Mouse (Mus musculus): ENCODE measurements around the gene Ppp1r2. TPM values are rescaled to one million over a fixed set of nuclear protein-coding genes. Genes with fewer than 3 reads are reported as not detected.

Gene Ppp1r2
- total RNA-seq, 2 experiments from 2014 or later = 70.6 to 78.2 TPM

DNA sequence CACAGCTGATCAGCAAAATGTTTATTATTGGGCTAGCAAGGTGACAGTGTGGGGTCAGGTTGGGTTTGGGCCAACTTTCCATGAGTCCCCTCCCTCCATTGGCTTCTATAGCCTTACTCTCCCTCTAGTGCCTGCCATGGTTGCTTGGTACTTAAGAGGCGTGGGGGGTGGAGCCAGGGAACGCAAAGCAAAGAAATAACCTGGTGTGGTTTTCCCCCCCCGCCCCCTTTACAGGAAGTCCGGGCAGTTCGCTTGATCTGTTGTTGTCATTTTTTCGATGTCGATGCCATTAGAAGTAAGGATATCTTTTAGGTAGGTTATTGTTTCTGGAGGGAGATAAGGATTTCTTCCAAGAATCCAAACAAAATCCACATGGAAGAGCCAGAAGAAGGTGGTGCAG, 22.0 kb upstream of the Ppp1r2 start:
- DNase-seq (ENCODE audit: low spot score in 2 of 2) = no peak
- intact Hi-C loops (cut with DNase I) = no loop called here

DNA sequence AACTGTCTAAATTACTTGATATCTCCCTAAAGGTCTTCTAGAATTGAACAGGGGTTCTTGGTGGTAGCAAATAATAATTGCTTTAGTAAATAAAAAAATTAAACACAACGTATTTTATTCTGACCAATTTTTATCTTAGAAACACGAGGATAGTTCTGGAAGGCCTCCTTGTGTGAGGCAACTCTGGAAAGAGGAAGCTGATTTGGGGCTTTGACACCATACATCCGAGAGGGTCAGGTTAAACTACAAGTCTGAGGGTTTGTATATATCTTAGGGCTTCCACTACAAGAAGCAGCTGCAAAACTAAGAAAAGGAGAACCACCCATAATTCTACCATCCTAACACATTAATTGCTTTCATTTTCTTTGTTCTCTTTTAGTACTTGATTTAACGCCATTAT, 18.7 kb upstream of the Ppp1r2 start:
- intact Hi-C loops (cut with DNase I) = no loop called here
- DNase-seq (ENCODE audit: low spot score in 2 of 2) = no peak

DNA sequence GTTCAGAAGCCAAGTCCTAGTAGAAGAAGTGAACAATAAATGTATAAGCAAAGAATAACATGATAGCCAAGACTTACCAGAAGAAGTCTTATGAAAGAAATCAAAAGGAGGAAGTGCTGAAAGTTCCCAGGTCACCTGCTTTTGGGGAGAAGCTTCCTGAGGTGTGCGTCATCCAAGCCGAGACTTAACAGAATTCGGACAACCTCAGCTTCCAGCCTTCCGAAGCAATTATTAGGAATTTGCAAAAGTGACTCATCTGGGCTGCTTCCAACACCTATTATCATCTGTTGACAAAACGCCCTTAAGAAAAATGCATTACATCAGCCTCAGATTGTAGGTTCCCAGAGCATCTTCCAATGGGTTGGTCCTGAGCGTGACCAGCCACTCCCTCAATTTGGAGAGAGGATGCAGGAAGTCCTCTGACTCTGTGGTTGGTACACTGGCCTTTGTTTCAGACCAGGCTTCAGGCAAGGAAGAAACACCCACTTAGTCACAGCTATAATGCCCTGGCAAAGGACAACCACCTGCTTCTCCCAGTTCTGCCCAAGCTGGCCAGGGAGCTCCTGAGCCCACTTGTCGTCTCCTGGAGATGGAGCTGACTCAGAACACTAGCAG, 15.8 kb upstream of the Ppp1r2 start:
- DNase-seq (ENCODE audit: low spot score in 2 of 2) = no peak
- intact Hi-C loops (cut with DNase I) = no loop called here

- peak; percentile 88 to 94 for DNase-seq (ENCODE audit: low spot score in 2 of 2)
- intact Hi-C loops (cut with DNase I) = no loop called here
These were observed 15.2 kb upstream of the Ppp1r2 start for GRCm38 (mm10) chr16:31290281-31290680.

DNA sequence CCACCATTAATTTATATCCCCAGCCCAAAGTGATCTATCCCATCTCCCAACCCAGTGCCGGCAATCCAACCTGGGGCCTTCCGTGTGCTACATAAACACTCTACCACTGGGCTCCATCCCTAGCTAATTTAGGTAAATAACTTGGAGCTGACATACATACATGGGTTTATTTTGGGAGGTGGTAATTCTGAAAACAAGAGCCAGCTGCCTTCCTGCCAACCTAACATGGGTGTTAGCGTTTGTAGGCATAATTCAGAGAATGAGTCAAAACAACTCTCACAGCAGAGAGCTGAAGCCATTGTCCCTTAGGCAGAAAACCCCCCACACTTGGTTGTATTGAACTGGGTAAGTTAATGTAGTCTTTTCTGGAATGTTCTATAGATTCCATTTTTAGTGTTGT, 12.6 kb upstream of the Ppp1r2 start:
- peak; percentile 43 to 76 for DNase-seq (ENCODE audit: low spot score in 2 of 2)
- intact Hi-C loops (cut with DNase I) = no loop called here

DNA sequence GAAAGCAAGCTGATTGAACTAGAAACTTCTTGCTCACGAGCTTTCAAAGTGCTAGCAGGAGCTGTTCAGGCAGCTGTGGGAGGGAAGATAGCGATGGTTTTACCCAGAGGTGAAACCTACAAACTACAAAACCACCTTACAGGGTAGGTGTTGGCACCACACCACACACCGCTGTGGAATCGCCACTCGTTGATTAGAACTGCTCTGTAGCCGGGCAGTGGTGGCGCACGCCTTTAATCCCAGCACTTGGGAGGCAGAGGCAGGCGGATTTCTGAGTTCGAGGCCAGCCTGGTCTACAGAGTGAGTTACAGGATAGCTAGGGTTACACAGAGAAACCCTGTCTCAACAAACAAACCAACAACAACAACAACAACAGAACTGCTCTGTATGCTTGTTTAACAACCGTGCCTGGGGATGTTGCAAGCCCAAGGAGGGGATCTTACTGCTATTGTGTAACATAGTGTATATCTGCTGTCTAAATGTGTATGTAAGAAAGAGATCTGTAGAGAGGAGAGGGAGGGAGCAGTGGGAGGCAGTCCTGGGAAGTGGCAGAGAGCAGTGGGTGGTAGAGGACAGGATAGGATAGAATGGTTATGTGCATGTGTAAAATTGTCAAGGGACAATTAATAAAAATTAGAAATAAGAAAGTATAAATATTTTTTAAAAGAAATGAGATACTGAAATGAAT, 11.9 kb upstream of the Ppp1r2 start:
- no peak for DNase-seq (ENCODE audit: low spot score in 2 of 2)
- intact Hi-C loops (cut with DNase I) = no loop called here

- DNase-seq (ENCODE audit: low spot score in 2 of 2) = no peak
- intact Hi-C loops (cut with DNase I) = no loop called here
These were observed 6.9 kb upstream of the Ppp1r2 start for GRCm38 (mm10) chr16:31281981-31282380.

DNA sequence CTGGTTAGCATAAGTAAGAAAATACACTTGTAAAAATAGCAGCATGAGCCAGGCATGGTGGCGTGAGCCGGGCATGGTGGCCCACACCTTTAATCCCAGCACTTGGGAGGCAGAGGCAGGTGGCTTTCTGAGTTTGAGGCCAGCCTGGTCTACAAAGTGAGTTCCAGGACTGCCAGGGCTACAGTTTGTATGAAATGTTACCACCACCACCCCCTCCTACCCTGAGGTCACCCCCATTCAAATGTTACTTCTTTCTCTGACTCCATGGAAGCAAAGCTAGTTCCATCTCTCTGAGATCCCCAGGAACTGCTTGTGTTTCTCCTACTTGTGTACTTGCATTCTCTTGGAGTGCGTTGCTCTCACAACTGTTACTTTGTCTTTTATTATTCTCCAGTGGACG, 5.1 kb upstream of the Ppp1r2 start:
- intact Hi-C loops (cut with DNase I) = no loop called here
- no peak for DNase-seq (ENCODE audit: low spot score in 2 of 2)

DNA sequence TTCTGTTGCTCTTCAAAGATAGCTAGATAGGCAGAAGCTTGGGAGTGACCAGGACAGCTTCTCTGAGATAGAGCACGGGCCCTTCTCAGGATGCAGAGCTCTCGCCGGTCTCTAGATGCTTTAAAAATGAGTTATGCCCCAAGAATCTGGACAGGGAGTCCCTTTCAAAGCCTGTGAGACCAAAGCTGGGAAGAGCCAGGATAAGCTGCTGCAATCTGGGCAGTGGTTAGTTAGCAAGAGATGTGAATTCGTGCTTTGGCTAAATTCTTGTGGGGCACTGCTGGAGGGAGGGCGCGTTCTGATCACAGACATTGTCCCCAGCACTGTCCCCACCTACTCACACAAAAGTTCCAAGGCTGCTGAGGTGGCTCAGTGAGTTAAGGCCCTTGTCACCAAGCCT, 3.5 kb upstream of the Ppp1r2 start:
- DNase-seq (ENCODE audit: low spot score in 2 of 2) = no peak
- intact Hi-C loops (cut with DNase I) = no loop called here

- DNase-seq (ENCODE audit: low spot score in 2 of 2) = no peak
- intact Hi-C loops (cut with DNase I) = no loop called here
These were observed 3.0 kb upstream of the Ppp1r2 start for GRCm38 (mm10) chr16:31278081-31278480.

DNA sequence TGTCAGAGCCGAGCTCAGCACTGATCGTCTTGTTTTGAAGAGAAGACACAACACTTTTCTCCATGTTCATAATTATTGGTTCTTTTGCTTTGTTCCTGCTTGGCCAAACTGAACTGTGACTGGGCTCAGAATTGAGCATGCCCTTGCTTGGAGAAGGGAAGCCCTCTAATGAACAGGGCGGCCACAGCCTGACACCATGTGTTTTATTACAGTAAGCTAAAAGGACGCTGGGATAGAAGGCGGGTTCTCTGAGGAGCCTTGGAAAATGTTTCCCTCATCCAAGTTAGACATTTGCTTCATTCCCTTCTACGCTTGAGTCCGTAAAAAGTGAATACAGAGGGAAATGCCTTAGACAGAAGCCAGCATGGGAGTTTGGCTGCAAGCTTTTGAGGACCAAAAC, 1.9 kb upstream of the Ppp1r2 start:
- intact Hi-C loops (cut with DNase I) = no loop called here
- no peak for DNase-seq (ENCODE audit: low spot score in 2 of 2)

DNA sequence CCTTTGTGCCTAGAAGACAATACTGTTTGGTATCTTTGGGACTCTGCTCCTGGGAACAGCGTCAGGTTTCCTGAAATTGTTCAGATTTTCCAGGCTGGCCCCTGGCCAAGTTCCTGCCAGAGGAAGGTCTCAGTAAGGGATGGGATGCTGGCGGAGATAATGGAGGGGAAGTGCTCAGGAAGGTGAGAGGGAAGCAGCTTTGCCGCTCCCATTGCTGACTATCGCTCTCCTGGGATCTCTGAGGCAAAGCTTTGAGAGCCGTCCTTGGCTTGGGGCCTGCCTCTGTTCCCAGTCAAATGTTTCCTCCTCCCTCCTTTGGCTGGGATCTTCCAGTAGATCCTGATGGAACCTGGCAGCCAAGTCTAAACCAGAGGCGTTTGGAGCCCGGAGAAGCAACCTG, 1.5 kb upstream of the Ppp1r2 start:
- DNase-seq (ENCODE audit: low spot score in 2 of 2) = peak; percentile 34 to 40
- intact Hi-C loops (cut with DNase I) = no loop called here

GRCm38 (mm10) chr16:31274084-31274483, 993 bp downstream of the Ppp1r2 start:
- no peak for DNase-seq (ENCODE audit: low spot score in 2 of 2)
- intact Hi-C loops (cut with DNase I) = loop anchor here (5.0 kb wide), 2 partner anchors 72 to 73 kb away; partner anchors contain the start of gene Acap2

- DNase-seq (ENCODE audit: low spot score in 2 of 2) = no peak
- intact Hi-C loops (cut with DNase I) = no loop called here
These were observed 8.4 kb downstream of the Ppp1r2 start for GRCm38 (mm10) chr16:31266692-31267091.

DNA sequence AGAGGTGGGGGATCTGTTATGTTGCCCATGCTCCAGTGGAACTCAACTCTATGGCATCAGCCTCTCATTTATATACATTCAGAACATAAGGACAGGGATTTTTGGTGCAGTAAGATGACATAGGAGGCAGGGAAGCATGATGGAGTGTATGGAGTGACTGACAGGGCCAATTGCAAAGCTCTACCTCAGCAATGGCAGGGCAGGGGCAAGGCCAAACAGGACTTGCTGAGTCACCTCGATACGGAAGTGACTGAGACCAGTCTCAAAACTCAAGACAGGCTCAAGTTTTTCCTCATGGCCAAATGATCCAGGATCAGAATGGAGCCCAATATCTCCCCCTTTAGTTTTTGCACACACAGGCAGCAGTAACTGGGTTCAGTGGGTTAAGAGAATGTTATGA, 18.9 kb downstream of the Ppp1r2 start:
- no peak for DNase-seq (ENCODE audit: low spot score in 2 of 2)
- intact Hi-C loops (cut with DNase I) = loop anchor here (10.0 kb wide), 1 partner anchor 141 kb away; no protein-coding TSS in a partner anchor

- intact Hi-C loops (cut with DNase I) = loop anchor here (10.0 kb wide), 1 partner anchor 141 kb away; no protein-coding TSS in a partner anchor
These were observed 19.4 kb downstream of the Ppp1r2 start for GRCm38 (mm10) chr16:31255685-31256084.

DNA sequence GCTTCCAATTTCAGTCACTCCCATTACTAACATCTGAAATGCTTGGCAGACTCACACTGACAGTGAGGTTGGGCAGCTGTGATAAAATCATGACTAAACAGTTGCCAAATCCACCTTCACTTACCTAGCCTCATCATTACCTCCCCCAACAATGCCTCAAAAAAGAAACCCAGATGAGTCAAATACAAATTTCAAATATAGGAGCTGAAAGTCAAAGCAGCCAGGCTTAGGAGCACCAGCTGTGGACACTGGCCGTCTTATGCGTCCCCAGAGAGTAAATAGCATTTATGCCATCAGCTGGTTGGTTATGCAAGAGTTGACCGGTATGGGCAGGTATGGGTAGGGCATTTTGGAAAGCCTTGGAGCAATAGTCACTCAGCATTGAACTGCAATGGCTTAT, 25.7 kb downstream of the Ppp1r2 start:
- no peak for DNase-seq (ENCODE audit: low spot score in 2 of 2)
- intact Hi-C loops (cut with DNase I) = loop anchor here (5.0 kb wide), 1 partner anchor 902 kb away; no protein-coding TSS in a partner anchor

More at GRCm38 (mm10) chr16:31255685-31256084, 19.4 kb downstream of the Ppp1r2 start:
- no peak for DNase-seq (ENCODE audit: low spot score in 2 of 2)

GRCm38 (mm10) chr16:31248717-31249116, 26.4 kb downstream of the Ppp1r2 start:
- no peak for DNase-seq (ENCODE audit: low spot score in 2 of 2)
- intact Hi-C loops (cut with DNase I) = loop anchor here (5.0 kb wide), 1 partner anchor 901 kb away; no protein-coding TSS in a partner anchor

GRCm38 (mm10) chr16:31247442-31247841, 27.6 kb downstream of the Ppp1r2 start:
- DNase-seq (ENCODE audit: low spot score in 2 of 2) = no peak
- intact Hi-C loops (cut with DNase I) = loop anchor here (5.0 kb wide), 1 partner anchor 900 kb away; no protein-coding TSS in a partner anchor

DNA sequence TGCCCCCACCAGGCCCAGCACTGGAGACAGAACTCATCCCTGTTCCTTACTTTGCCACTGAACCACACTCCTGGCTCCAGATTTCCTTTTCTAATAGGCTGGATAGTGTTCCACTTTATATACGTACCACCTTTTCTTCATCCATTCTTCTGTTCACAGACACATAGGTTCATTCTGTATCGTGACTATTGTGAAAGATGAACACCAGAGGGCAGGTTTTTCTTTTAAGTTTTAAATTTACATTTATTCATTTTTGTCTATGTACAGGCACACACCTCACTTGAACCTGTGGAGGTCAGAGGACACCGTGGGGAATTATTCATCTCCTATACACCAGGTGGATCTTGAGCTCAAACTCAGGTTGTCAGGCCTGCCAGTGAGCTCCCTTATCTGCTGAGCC, 31.0 kb downstream of the Ppp1r2 start:
- DNase-seq (ENCODE audit: low spot score in 2 of 2) = no peak
- intact Hi-C loops (cut with DNase I) = loop anchor here (5.0 kb wide), 2 partner anchors 42 to 103 kb away; partner anchors contain the start of gene Acap2

GRCm38 (mm10) chr16:31241433-31241832, 33.6 kb downstream of the Ppp1r2 start:
- intact Hi-C loops (cut with DNase I) = loop anchor here (5.0 kb wide), 2 partner anchors 39 to 106 kb away; partner anchors contain the start of gene Acap2
- peak in 1 of 2 experiments; percentile 49 for DNase-seq (ENCODE audit: low spot score in 2 of 2)

All from left cerebral cortex, postnatal 14 days (tissue).